Mouse (Mus musculus): ENCODE measurements around the gene Nupl2.

- TF ChIP-seq CTCF (IDR thresholded peaks at IDR 0.05) (no peak), POLR2A (IDR thresholded peaks at IDR 0.05; ENCODE audit: insufficient read depth, low read depth, low read length) (no peak), EP300 (IDR thresholded peaks at IDR 0.05; ENCODE audit: insufficient read depth, low read depth, low read length) (no peak)
Measured at GRCm38 (mm10) chr5:24214900-24215299, 50.1 kb downstream of the Nupl2 start.

Measured in heart, adult 2 months (tissue).